Mouse (Mus musculus) limb, embryonic 15.5 days (tissue): ENCODE results near the gene Ncapd2. TPM values are rescaled to one million over a fixed set of nuclear protein-coding genes. Genes with fewer than 3 reads are reported as not detected.
"Not testable (repeated sequence)": the region's sequence is repeated elsewhere in the genome, so short reads cannot be mapped to it uniquely, and the experiment has no call there.

Experiments
- ATAC-seq: fragments of 200-750 bp; cut with Nextera tagmentation; 2 replicates; pipeline ENCODE4 v1.8.0; 2017; ENCODE audit warnings: low read depth, moderate TSS enrichment; ENCODE audit not compliant: insufficient number of reproducible peaks, low FRiP score, low TSS enrichment
- H3K27ac ChIP-seq: fragments of 300-500 bp; sonication (generic); 2 replicates; pipeline ENCODE4 v1.5.1; 2015; ENCODE audit warnings: moderate library complexity, mild to moderate bottlenecking, inconsistent platforms
- H3K27me3 ChIP-seq: fragments of 300-500 bp; sonication (generic); 2 replicates; pipeline ENCODE4 v1.6.1; 2015; ENCODE audit warnings: inconsistent platforms
- H3K36me3 ChIP-seq: fragments of 300-500 bp; sonication (generic); 2 replicates; pipeline ENCODE4 v1.6.1; 2015; ENCODE audit warnings: inconsistent platforms
- H3K4me1 ChIP-seq: fragments of 300-500 bp; sonication (generic); 2 replicates; pipeline ENCODE4 v1.6.1; 2015; ENCODE audit warnings: inconsistent platforms
- H3K4me2 ChIP-seq: fragments of 300-500 bp; sonication (generic); 2 replicates; pipeline ENCODE4 v1.6.1; 2015; ENCODE audit warnings: mild to moderate bottlenecking, inconsistent platforms
- H3K4me3 ChIP-seq: fragments of 300-500 bp; sonication (generic); 2 replicates; pipeline ENCODE4 v1.5.1; 2015; ENCODE audit warnings: mild to moderate bottlenecking, inconsistent platforms
- H3K9ac ChIP-seq: fragments of 300-500 bp; sonication (generic); 2 replicates; pipeline ENCODE4 v1.6.1; 2015; ENCODE audit warnings: inconsistent platforms
- H3K9me3 ChIP-seq: fragments of 300-500 bp; sonication (generic); 2 replicates; pipeline ENCODE4 v1.6.1; 2016; ENCODE audit warnings: inconsistent platforms
- WGBS: fragments of 180-500 bp; shearing (Covaris S2); methylation state at CpG from one replicate; pipeline ENCODE4 v1.1.7; 2015; 5-methylcytosine and 5-hydroxymethylcytosine counted together
- polyA plus RNA-seq: library from polyadenylated mRNA; unstranded; fragments of >200 nt; fragmentation: Nextera tagmentation; extraction: Ambion mirVana; gene quantifications from 2 replicates; pipeline ENCODE4 v1.2.1, GENCODE M21; 2015

Gene Ncapd2
- polyA plus RNA-seq, 1 experiment from 2014 or later, result 86.4 TPM

DNA sequence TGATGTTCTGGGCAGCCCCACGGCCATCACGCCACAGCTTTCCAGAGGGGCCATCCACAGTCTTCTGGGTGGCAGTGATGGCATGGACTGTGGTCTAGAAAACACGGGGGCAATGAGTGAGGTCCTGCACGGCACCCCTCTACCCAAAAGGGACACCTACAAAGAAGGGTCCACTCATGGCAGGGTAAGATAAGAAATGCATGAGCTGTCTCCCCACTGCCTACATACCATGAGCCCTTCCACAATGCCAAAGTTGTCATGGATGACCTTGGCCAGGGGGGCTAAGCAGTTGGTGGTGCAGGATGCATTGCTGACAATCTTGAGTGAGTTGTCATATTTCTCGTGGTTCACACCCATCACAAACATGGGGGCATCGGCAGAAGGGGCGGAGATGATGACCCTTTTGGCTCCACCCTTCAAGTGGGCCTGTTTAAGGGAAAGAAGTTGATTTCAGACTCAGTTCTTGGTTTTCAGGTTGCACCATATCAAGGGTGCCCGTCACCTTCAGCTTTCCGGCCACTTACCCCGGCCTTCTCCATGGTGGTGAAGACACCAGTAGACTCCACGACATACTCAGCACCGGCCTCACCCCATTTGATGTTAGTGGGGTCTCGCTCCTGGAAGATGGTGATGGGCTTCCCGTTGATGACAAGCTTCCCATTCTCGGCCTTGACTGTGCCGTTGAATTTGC lies 28.7 kb downstream of the Ncapd2 start:
- H3K9me3 ChIP-seq, H3K27me3 ChIP-seq, H3K9ac ChIP-seq, ATAC-seq, H3K27ac ChIP-seq, H3K4me2 ChIP-seq: not testable (repeated sequence)
- peaks cover 58% of the 10 kb centered on the region for H3K4me1 ChIP-seq
- H3K4me3 ChIP-seq, result peak overlapping the region; percentile 9; the same call in 1 of the 2 replicates
- 72% methylated on average over 12 of the region's 16 CpGs for WGBS
- peaks cover 48% of the 10 kb centered on the region for H3K36me3 ChIP-seq

DNA sequence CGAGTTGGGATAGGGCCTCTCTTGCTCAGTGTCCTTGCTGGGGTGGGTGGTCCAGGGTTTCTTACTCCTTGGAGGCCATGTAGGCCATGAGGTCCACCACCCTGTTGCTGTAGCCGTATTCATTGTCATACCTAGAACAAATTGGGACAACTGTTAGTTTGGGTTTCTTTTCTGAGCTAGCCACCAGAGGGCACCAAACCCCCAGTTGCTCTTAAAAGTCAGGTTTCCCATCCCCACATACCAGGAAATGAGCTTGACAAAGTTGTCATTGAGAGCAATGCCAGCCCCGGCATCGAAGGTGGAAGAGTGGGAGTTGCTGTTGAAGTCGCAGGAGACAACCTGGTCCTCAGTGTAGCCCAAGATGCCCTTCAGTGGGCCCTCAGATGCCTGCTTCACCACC lies 29.5 kb downstream of the Ncapd2 start:
- ATAC-seq, H3K27ac ChIP-seq, H3K27me3 ChIP-seq, H3K9me3 ChIP-seq, H3K4me3 ChIP-seq, H3K4me2 ChIP-seq, H3K9ac ChIP-seq: not testable (repeated sequence)
- WGBS, result 11% methylated on average over 4 of the region's 5 CpGs
- Histone ChIP-seq H3K36me3 (peaks cover 52% of the 10 kb centered on the region), H3K4me1 (peaks cover 50% of the 10 kb centered on the region)

DNA sequence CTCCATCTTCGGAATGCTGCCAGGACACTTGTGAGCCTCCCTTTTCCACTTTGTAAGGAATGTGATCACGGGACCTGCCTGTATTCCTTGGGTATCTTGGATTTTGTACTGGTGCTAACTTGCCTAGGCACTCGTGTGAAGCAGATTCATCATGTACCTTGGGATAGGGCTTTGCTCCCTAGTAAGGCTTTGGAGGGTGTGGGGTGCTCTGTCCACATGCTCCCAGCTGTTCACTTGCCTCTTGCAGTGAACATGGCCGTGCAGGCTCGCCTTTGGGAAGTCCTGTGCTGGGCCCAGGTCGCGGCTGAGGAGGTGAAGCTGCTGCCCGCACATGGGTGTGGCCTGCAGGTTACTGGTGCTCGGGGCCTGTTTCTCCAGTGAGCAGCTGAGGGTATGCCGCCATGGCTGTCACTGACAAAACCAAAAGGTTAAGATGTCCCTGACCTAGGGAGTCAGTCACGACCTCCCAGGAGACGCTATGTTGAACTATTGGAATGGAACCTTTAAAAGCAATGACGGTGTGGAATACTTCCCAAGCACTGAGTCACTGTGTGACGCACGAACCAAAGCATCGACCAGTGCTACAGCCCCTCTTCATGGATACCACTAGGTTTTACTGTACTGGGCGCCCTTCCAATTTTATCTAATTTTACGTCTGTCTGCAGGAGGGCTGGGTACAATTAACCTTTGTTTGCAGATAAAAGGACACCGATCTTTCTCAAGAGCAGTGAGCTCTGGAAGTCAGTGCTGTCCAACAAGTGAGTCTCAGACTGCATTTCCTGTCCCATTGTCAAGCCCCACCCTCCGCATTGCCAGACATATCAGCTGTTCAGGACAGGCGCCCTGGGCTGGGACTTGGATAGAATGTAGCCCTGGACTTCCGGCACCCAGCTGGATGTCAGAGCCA lies 30.4 kb downstream of the Ncapd2 start:
- no peaks in the 10 kb centered on the region for H3K9me3 ChIP-seq
- H3K9ac ChIP-seq, result no peak overlapping the region
- no peak for ATAC-seq
- no peak overlapping the region for H3K4me3 ChIP-seq
- H3K4me2 ChIP-seq, result no peak overlapping the region
- H3K27ac ChIP-seq, result peak overlapping the region; percentile 72
- WGBS, result 16% methylated on average over 22 of the region's 22 CpGs
- H3K27me3 ChIP-seq, result no peaks in the 10 kb centered on the region
- H3K36me3 ChIP-seq, result peaks cover 58% of the 10 kb centered on the region
- peaks cover 41% of the 10 kb centered on the region for H3K4me1 ChIP-seq

DNA sequence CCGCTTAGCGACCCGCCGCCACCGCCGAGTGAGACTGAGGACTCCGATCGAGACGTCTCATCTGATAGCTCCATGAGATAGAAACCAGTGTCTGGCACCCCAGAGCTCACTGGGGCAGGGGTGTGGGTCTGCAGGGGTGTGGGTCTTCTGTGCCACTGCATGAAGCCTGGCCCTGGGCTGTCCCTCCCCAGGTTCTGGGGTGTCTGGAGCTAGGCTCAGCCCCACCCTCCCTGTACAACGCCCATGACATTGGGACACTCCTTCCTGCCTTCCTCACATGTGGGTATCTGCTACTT lies 31.0 kb downstream of the Ncapd2 start:
- no peaks in the 10 kb centered on the region for H3K27me3 ChIP-seq
- H3K9ac ChIP-seq, result no peak overlapping the region
- peaks cover 39% of the 10 kb centered on the region for H3K4me1 ChIP-seq
- no peak for ATAC-seq
- 60% methylated on average over 10 of the region's 10 CpGs for WGBS
- H3K36me3 ChIP-seq, result peaks cover 63% of the 10 kb centered on the region
- H3K27ac ChIP-seq, result peak overlapping the region; percentile 72
- H3K4me2 ChIP-seq, result no peak overlapping the region
- no peak overlapping the region for H3K4me3 ChIP-seq
- no peaks in the 10 kb centered on the region for H3K9me3 ChIP-seq

DNA sequence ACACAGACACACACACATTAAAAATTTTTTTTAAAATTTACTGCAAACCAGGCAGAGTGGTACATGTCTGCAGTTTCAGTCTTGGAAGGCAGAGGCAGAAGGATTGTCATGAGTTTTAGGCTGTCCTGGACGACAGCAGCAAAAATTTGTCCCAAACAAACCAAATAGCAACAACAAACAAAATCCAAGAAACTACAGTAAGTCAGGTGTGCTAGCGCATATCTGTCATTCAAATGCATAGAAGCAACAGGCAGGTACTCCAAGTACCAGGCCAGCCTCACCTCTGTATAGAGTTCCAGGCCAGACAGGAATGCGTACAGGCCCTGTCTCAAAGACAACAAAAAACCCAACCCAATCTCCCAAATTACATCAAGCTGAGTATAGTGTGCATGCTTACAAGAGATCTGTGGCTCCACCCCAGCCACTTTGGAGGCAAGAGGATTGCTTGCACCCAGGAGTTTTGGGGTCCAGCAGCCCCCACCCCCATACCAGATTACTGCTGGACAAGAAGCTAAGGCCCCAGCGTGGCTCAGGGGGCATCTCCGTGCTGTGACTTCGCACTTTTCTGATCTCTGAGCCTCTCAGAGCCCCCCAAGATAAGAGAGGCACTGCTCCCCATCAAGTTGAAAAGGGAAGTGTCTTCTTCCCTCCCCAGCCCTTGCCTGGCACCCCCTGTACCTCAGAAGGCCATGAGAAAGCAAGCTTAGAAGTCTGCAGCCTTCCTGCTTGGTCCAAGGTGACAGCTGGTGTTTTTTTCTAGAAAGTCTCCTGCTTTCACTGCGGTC lies 31.5 kb downstream of the Ncapd2 start:
- H3K4me2 ChIP-seq, result no peak overlapping the region
- H3K9ac ChIP-seq, result no peak overlapping the region
- ATAC-seq, result no peak
- 78% methylated on average over 7 of the region's 7 CpGs for WGBS
- H3K36me3 ChIP-seq, result peaks cover 68% of the 10 kb centered on the region
- no peaks in the 10 kb centered on the region for H3K9me3 ChIP-seq
- H3K27me3 ChIP-seq, result no peaks in the 10 kb centered on the region
- peaks cover 39% of the 10 kb centered on the region for H3K4me1 ChIP-seq
- H3K27ac ChIP-seq, result peak overlapping the region; percentile 72
- no peak overlapping the region for H3K4me3 ChIP-seq

DNA sequence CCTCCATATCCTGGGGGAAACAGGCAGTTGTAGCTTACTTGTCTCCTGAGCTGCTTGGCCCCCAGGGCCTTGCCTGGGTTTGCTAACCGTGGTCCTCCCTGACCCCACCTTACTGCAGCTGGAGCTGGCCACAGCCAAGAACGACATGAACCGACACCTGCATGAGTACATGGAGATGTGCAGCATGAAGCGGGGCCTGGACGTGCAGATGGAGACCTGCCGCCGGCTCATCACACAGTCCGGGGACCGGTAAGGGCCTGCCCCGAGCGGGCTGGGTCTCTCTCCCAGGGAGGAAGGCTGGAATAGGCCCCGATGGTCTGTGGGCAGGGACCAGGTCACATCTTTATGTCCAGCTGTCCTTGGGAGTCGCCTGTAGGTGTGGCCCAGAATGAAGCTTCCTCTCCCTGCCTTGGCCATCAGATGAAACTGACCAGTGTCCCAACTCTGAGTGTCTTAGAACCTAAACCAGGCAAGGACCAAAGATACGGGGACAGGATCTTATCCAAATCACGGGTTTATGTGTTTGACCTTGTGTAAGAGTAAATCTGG lies 32.5 kb downstream of the Ncapd2 start:
- Histone ChIP-seq H3K4me1 (peaks cover 32% of the 10 kb centered on the region), H3K9me3 (no peaks in the 10 kb centered on the region), H3K4me2 (no peak overlapping the region), H3K36me3 (peaks cover 68% of the 10 kb centered on the region), H3K27me3 (no peaks in the 10 kb centered on the region), H3K9ac (no peak overlapping the region), H3K27ac (0 out of 2 replicates have a peak overlapping the region, but pooled peaks have one; percentile 24), H3K4me3 (no peak overlapping the region)
- 80% methylated on average over 15 of the region's 15 CpGs for WGBS
- no peak for ATAC-seq

DNA sequence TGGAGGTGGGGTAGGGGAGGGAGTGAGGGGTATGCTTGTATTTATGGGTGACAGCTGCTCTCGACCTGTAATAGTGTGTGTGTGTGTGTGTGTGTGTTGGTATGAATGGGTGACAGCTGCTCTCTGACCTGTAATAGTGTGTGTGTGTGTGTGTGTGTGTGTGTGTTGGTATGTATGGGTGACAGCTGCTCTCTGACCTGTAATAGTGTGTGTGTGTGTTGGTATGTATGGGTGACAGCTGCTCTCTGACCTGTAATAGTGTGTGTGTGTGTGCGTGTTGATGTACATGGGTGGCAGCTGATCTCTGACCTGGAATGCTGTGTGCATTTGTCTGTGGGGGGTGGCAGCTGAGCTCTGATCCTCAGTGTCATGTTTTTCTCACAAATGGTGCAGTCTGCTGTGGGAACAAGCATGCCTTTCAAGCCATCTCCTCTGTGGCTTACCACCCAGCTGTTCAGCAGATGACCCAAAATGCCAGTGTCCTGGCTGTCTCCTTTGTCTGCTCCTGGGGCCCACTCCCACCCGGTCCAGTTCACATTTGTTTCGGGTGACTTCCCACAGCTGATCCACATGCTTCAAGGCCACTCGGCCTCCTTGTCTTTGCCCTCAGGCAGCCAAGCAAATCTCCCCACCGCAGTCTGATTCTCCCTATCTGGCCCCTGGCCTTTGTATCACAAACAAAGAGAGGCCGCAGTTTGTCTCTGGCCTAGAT lies 34.4 kb downstream of the Ncapd2 start:
- Histone ChIP-seq H3K27me3 (no peaks in the 10 kb centered on the region), H3K4me3 (no peak overlapping the region), H3K9me3 (no peaks in the 10 kb centered on the region), H3K4me1 (peaks cover 25% of the 10 kb centered on the region), H3K9ac (no peak overlapping the region), H3K4me2 (no peak overlapping the region), H3K27ac (no peak overlapping the region), H3K36me3 (peaks cover 76% of the 10 kb centered on the region)
- peak; percentile 33; the same call in 1 of the 2 replicates for ATAC-seq
- 75% methylated on average over 7 of the region's 7 CpGs for WGBS

DNA sequence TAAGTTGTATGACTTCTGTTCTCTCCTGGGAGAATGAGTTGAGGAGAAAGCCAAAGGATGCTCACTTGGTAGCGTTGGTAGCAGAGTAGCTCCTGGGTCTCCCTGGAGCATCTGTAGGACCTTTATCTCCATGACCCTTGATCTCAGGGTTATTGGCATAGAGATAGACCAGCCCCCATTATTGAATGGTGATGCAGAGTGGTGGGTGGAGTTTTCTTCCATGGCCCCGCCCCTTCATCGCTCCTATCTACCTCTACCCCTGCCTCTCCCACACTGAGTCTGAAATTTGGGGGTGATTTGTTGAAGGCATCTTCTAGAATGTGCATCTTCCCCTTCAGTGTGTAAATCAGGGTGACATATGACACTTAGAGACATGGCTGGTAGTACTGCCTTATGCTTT lies 35.0 kb downstream of the Ncapd2 start:
- WGBS, result 81% methylated on average over 3 of the region's 3 CpGs
- Histone ChIP-seq H3K27ac (0 out of 2 replicates have a peak overlapping the region, but pooled peaks have one; percentile 11), H3K9me3 (no peaks in the 10 kb centered on the region), H3K4me2 (no peak overlapping the region), H3K36me3 (peaks cover 77% of the 10 kb centered on the region), H3K4me1 (peaks cover 20% of the 10 kb centered on the region), H3K27me3 (no peaks in the 10 kb centered on the region), H3K9ac (no peak overlapping the region), H3K4me3 (no peak overlapping the region)
- ATAC-seq, result no peak

DNA sequence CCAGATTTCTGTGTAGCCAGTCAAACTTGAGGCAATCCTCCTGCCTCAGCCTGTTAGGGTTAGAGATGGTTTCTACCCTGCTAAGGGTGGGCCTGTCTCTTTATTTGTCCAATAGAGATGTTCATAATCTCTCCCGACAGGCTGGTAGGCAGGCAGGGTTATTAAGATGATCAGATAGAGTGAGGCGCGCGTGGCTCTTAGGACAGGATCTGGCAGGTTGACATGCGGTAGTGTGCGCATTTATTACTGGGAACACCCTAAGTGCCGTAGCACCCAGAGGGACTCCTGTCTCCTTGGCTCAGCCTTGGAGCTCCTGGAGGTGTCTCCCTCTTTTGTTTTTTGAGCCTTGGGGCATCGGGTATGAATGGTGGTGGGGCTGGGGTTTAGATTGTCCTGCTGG lies 36.2 kb downstream of the Ncapd2 start:
- Histone ChIP-seq H3K27me3 (no peaks in the 10 kb centered on the region), H3K4me3 (no peak overlapping the region), H3K36me3 (peaks cover 71% of the 10 kb centered on the region), H3K4me1 (peaks cover 11% of the 10 kb centered on the region; the same call in 1 of the 2 replicates), H3K27ac (no peak overlapping the region), H3K9me3 (no peaks in the 10 kb centered on the region), H3K9ac (no peak overlapping the region), H3K4me2 (no peak overlapping the region)
- 84% methylated on average over 8 of the region's 8 CpGs for WGBS
- ATAC-seq, result no peak

DNA sequence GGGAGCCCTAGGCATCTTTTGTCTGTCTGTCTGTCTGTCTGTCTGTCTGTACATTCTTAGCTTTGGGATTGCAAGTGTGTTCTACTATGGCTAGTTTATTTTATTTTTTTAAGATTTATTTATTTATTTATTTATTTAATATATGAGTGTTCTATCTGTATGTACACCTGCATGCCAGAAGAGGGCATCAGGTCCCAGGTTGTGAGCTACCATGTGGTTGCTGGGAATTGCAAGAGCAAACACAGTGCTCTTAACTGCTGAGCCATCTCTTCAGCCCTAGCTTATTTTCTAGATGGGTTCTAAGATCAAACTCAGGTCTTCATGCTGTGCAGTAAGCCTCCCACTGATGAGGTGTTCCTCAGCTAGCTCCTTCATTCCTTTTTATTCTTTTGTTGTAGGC lies 37.0 kb downstream of the Ncapd2 start:
- H3K4me1 ChIP-seq, result peaks cover 7% of the 10 kb centered on the region; the same call in 1 of the 2 replicates
- H3K27ac ChIP-seq, result no peak overlapping the region
- H3K4me2 ChIP-seq, result no peak overlapping the region
- no peak for ATAC-seq
- H3K36me3 ChIP-seq, result peaks cover 67% of the 10 kb centered on the region
- no peaks in the 10 kb centered on the region for H3K27me3 ChIP-seq
- no peaks in the 10 kb centered on the region for H3K9me3 ChIP-seq
- no peak overlapping the region for H3K9ac ChIP-seq
- H3K4me3 ChIP-seq, result no peak overlapping the region

DNA sequence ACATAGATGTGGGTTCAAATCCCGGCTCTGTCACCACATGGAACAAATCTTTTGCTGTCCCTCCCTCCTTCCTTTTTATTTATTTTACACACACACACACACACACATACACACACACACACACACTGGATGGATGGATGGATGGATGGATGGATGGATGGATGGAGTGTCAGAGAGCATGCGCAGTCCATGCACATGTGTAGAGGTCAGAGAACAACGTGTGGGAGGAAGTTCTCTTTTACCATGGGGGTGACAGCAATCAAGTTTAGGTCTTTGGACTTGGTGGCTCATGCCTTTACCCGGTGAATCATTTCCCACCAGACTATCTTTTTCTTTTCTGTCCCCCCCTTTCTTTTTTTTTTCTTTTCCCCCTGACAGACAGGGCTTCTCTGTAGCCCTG lies 37.8 kb downstream of the Ncapd2 start:
- H3K27ac ChIP-seq, result no peak overlapping the region
- no peaks in the 10 kb centered on the region for H3K27me3 ChIP-seq
- H3K36me3 ChIP-seq, result peaks cover 61% of the 10 kb centered on the region
- 88% methylated on average over 4 of the region's 4 CpGs for WGBS
- no peak overlapping the region for H3K4me3 ChIP-seq
- no peak overlapping the region for H3K9ac ChIP-seq
- peaks cover 15% of the 10 kb centered on the region for H3K4me1 ChIP-seq
- H3K4me2 ChIP-seq, result no peak overlapping the region
- ATAC-seq, result no peak
- no peaks in the 10 kb centered on the region for H3K9me3 ChIP-seq
